Mouse (Mus musculus) embryo, embryonic 10 days (tissue): ENCODE results near the gene Gtf2h5.

Source experiments
- DNase-seq: peaks from one replicate; pipeline ENCODE4 v3.0.0-alpha.2; 2015; ENCODE audit warnings: low spot score

Gene Gtf2h5

DNA sequence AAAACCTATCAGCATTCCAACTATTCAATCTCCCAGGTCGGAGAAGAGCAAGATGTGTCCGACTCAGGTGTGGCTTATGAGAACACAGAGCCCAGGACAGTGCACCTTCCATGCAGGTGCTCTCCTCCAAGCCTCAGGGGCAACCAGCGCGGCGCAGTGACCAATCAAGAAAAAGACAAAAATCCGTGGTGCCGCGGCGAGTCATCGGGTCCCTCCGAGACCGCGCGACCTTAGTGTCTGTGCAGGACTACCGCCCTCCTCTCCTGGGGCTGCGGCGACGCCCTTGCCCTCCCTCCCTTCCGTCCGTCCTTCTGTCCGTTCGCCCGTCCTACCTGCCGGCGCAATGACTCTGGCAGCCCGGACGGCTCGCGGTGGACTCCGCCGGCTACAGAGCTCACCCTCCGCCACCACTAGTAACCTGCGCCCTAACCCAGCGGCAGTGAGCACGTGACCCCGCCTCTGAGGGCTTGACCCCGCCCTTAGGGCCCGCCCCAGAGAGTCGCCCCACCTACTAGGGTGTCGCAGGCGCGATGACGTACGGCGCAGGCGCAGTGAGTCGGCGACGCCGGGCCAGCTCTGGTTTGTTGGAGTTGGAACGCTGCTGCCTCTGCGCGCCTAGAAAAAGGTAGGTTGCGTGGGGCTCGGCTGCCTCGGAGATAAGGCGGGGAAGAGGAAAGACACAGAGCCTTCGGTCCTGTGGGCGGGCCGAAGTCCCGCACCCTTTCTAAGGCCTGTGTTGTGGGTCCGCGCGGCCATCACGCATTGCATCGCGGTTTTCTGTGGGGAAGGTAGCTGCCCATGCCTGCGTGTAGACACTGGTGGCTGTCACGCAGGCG is at the start of gene Gtf2h5, which contains the start of gene Serac1:
Gtf2h5 (plus strand) TSS at position 500 of the 836 bp plus-strand sequence.
Serac1 (minus strand) TSS at position 455 of the 836 bp plus-strand sequence.
- DNase-seq, result peak; percentile 99

DNA sequence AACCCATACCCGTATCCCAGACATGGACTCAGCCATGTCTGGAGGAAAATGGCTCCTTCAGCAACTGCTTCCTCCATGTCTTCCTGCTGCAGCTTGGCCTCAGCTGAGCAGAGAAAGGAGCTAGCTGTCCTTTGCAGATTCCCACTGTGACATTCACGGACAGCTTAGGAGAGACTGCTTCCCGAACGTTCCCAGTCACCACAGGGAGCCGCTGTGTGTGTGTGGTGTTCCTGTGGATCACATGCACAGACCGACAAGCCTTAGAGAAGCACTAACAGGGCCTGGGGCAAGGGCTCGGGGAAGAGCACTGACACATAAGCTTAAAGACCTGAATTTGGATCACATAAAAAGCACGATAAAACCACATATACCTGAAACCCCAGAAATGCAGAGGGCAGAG is 43.9 kb upstream of the Gtf2h5 start:
- DNase-seq, result no peak

DNA sequence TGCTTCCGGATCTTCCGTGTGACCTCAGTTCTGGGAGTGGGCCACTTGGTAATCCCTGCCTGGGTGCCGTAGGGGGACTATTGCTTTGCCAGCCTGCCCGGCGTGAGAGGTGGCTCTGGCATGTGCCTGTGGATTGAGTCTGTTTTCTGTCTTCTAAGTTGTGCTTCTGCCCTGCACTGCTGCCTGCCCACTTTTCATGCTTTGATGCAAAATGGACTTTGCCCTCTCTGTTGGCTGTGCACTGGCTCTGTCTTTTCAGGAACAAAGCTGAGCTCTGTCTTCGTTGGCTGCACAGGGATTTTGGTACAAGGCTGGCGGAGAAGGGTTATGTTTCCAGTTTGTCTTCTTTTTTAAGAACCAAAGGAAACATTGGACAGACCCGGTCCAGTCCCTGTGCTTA is 43.1 kb upstream of the Gtf2h5 start:
- DNase-seq, result no peak

DNA sequence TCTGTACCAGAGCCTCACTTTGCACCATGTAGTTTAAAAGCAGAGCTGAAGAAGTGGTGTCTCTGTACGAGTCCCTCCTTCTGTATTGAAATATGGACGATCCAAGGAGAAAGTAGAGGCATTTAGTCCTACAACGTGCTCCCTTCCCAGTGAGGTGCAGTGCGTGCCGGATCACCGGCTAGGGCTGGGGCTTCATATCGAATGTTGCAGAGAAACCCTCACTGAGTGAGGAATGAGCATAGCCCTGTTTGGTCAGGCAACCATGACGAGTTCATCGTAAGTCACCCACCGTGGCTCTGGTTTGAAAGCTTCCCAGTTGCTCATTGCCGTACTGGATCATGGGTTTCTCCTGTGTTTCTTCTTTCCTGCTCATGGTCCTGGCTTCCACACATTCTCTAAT is 42.7 kb upstream of the Gtf2h5 start:
- no peak for DNase-seq

DNA sequence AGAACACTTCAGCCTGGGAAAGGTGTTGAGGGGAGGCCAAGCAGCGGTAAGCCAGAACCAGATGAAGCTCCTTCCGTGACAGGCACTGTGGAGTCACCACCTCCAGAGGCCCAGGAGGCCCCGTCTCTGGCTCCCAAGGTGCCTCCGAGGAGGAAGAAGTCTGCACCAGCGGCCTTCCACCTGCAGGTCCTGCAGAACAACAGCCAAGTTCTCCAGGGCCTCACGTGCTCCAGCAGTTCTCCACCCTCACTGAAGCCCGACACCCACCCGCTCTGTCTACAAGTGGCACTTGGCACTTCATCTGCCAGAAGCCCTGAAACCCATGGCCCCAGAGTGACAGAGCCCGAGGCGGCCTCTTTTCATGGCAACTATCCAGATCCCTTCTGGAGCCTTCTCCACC is 42.1 kb upstream of the Gtf2h5 start:
- no peak for DNase-seq

DNA sequence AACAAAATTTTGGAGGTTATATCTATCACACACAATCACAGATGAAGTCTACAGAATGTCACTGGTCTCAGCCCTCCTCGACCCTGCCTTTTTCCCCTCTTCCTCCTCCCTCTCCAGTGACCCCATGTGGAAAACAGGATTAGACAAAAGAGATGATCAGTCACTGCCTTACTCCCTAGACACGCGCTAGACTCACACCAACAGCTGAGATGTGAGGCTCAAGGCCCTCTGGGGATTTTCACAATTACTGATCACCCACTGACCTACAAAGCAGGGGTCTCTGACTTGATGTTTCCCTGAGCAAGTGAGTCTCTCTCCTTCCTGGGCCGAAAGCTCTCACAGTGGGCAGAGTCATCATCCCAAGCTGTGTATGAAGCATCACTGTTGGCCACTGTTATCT is 26.8 kb upstream of the Gtf2h5 start:
- no peak for DNase-seq

DNA sequence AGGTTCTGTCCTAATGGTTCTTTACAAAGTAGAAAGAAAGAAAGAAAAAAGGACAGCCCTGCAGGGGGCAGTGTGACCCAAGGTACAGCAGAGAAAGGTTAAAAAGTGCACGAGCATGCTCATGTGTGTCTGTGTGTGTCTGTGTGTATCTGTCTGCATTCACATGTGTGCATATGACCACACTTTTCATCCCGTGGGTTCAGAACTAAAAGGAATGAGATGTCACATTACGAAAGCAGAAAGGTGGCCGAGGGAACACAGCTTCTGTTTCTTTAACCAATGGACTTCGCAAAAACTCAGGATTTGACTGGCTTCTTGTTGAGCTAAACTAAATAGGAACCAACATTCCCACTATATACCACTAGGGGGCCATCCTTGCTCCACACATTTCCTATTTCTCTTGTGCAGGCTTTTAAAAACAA is 24.6 kb upstream of the Gtf2h5 start:
- DNase-seq, result peak; percentile 67

DNA sequence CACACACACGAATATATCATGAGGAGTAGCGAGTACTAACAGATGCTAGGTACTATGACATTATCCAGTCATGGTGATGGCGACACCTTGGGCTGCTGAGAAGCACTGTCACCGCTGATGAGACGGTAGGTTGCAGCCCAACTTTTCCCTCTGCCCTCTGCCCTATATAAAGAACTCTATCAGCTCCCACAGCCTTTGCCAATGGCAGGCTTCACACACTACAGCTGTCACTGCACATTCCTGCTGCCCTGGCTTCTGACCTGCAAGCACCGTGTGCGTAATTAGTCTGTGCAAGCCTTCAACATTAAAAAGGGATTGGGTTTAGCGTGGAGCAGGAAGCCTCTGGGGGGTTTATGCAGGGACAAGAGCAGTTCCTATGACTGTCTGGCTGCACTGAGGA is 16.8 kb upstream of the Gtf2h5 start:
- no peak for DNase-seq

DNA sequence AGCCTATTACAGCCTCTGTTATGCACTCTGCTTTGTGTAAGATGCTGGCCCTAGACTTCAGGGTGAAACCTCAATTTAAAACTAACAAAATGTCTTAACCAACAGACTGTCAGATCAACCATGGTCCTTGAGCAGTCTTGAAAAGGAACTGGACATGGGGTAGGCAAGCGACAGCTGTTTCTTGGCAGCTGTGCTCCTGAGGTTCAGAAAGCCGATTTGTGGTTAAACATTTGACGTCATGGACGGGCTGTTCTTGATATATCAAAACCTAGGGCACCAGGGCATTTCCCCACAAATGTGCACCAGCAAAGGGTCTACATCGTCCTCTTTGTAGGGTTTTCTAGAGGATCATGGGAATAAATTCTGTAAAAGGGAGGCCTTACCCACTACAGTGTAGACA is 16.1 kb upstream of the Gtf2h5 start:
- no peak for DNase-seq

DNA sequence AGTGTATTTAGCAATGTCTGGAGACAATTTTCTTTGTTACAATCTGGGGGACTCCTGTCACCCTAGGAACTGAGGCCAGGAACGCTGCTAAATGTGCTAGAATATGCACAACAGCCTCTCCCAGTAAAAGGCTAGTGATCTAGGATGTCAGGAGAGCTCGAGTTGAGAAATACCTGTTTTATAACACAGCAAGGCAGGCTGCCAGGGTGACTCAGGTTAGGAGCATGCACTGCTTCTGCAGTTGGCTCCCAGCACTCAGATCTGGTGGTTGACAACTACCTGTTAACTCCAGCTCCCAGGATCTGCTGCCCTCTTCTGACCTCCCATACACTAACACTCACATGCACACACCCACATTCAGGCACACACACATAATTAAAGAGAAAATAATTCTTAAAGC is 13.6 kb upstream of the Gtf2h5 start:
- DNase-seq, result no peak

DNA sequence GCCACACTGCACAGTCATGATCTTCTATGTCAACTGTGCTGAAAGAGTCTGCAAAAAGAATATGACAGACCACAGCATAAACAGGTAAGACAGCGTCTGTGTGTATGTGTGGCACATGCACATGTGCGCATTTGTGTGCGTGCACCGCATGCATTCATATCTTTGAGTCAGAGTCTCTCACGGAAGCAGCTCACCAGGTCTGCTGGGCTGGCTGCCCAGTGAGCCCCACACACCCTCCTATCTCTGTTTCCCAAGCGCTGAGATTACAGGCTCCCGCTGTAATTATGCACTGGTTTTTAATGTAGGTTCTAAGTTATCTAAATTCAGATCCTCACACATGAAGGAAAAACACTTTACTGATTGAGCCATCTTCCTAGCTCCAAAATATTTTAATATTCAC is 12.0 kb upstream of the Gtf2h5 start:
- no peak for DNase-seq

DNA sequence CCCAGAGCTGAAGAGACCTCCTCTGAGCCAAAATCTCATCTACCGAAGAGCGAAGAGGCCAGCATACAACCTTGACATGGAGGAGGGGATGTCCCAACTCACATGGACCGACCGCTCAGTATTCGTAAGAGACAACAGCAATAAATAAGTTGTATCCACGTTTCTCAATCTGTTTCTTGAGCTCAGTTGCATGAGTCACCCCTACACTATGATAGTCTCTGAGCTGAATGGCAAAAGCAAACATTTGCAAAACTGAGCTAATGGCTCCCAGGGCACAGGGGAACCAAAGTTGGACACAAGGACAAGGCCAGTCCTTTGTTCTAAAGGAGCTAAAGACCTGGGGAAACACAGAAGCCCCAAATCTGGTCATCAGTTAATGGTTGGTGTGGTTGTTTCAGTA is 9.7 kb upstream of the Gtf2h5 start:
- no peak for DNase-seq

DNA sequence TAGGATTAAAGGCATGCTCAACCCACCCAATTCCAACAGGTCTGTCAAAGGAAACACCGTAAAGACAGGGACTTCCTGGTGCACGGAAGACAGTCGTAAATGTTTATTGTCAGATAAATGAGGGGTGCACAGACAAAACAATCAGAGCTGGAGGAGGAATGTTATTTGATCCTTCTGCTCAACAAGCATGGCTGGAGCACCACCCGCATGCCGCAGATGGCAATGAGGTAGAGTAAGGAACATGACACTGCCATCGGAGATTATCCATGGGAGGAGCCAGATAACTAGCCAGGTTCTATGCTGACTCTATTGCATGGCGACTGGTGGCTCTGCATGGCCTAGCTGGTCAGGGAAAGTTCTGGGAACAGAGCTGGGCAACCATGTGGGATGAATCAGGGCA is 6.2 kb upstream of the Gtf2h5 start:
- DNase-seq, result no peak

DNA sequence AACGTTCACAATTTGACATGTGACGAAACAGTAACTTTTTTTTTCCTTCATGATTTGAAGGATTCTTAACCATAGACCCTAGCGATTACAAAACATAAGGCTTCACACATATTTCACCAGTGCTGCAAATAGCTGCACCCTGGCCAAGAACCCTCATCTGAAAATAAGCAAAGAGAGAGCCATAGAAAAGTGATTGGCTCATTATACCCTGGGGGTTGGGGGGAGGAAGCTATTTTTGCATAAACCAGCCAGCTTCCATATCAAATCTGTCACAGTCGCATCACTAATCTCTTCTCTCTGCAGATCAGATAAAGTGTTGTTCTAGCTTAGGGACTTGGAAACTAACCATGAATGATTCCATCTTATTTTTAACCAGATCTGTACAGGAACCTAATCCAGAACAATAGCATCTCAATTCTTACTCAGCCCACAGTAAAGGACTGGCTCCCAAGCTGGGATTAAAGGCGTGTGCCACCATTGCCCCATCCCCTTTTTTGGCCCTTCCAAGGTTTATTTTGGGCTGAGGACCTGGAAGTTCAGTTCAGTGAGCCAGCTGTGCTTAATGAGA is 3.8 kb downstream of the Gtf2h5 start:
- no peak for DNase-seq

DNA sequence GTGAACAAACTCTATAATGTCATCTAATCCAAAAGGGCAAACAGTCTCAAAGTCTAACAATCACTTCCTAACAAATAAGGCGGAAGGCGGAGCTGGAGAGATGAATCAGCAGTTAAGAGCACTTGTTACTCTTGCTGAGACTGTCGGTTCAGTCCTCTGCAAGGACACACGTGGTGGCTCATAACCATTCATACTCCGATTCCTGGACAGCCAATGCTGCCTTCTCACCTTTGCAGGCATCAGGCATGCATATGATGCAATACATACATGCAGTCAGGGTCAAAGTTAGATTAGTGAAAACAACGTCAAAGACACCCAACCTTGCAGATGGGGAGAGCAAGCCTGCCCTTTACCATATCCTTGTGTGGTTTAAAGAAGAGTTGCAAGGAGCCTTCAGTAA is 12.0 kb downstream of the Gtf2h5 start:
- no peak for DNase-seq

DNA sequence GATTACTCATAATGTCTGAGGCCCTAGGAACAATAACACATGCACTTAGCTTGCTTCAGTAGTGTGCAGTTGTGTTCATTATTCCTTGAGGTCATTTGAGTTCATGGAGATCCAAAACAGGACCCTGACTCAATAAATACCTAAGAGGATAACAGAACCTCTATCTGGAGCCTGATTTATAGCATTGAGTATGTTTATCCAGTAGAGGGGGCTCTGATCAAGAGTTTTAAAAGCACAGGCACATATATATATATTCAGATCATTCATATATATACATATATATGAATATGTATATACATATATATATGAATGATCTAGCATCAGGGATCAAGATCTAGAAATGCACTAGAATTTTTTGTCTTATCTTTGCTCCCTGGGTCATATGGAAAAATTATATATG is 16.0 kb downstream of the Gtf2h5 start:
- DNase-seq, result no peak

DNA sequence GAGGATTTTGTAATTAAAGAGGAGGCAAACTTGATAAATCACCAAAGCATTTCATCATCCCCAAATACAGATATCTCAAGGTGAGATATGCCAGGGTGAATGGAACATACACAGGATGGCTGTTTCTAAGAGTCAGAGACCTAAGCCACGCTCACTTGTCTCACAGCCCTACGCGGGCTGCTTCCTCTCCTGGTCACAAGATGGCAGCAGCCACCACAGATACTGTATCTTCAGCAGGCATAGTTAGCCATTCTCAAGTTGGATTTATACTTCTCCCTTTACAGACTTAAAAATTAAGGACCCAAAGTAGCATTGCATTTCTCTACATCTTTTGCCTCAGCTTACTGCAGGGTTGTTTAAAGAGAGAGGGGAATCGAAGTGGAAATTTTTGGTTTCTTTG is 18.3 kb downstream of the Gtf2h5 start:
- peak; percentile 70 for DNase-seq

DNA sequence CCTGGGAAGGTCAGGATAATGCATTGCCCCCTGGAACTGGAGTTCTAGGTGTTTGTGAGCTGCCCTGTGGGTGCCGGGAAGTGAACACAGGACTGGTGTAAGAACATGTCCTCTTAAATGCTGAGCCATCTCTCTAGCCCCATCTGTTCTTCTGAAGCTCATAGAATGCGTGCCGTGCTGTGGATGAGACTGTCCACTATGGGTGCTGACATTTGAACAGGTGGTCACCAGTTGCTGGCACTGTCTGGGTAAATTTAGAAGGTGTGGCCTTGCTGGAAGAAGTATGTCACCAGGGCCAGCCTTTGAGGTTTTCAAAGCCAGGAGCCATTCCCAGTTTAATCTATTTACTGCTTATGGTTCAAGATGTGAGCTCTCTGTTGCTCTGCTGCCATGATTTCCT is 22.7 kb downstream of the Gtf2h5 start:
- DNase-seq, result no peak

DNA sequence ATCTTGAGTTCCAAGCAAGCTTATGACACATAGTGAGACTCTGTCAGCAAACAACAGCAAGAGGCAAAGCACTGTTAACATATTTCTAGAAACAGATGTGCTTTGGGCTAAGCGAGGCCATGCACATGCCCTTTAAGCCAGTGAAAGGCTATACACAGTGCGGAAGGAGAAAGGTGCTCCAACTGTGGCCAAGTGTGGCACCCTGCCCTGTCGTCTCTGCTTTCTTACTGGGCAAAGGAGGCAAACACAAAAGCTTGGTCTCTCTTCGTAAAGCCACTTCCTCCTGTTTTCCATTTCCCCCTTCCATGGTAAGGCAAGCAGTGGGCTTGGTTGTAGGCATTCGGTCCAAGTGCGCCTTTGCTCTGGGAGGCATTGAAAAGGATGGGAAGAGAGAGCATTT is 24.0 kb downstream of the Gtf2h5 start:
- DNase-seq, result no peak

DNA sequence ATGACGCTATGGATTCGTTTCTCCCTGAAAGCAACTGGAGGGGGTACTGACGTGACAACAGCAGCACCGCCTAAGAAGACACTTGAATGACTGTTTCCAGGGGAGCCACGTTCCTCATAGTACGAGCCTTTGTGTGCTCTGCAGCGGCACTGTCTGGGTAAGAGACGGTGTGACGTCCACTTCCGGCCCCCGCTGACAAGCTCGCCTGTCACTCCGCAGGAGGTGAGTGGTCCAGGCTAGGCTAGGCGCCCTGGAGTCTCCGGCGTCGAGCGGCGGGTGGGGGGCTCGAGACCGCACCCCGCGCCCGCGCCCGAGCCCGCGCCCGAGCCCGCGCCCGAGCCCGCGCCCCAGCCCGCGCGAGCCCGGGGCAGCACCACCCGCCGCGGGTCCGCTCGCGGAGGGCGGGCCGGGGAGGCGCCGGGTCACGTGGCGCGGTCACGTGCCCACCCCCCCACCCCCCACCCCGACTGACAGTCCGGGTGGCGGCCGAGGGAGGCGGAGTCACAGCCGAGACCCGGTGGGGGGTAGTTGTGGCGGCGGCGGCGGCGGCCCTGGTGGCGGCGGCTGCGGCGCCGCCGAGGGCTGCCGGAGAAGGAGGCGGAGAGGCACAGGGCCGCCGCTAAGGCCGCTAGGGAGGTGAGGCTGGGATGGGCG is 26.9 kb downstream of the Gtf2h5 start, which contains the start of gene Tulp4:
Tulp4 (plus strand) TSS at position 77 of the 654 bp plus-strand sequence.
- DNase-seq, result peak; percentile 94

DNA sequence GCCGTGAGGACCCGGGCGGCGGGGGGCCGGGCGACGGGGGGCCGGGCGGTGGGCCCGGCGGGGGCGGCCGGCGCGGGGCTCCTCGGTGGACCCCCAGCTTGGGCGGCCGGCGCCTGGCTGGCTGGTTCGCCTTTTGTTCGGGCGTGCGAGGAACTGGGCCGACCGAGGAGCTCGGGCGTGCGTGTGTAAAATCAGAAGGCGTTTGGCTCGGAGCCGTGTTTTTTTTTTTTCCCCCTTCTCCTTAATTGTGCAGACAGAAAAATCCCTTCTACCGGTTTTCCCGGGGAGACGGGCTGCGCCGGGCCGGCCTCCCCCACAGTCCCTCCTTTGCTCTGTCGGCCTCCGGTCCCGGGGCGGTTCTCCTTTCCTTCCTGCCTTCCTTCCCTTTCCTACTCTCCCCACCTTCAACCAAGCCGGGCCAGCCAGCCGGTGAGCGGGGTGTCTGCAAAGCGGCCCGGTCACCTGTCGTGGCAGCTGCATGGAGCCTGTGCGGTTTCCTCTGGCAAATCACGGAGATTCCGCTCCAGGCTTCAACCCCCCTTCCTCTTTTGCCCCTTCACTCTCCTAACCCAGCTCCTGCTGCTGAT is 27.5 kb downstream of the Gtf2h5 start:
- peak; percentile 37 for DNase-seq

DNA sequence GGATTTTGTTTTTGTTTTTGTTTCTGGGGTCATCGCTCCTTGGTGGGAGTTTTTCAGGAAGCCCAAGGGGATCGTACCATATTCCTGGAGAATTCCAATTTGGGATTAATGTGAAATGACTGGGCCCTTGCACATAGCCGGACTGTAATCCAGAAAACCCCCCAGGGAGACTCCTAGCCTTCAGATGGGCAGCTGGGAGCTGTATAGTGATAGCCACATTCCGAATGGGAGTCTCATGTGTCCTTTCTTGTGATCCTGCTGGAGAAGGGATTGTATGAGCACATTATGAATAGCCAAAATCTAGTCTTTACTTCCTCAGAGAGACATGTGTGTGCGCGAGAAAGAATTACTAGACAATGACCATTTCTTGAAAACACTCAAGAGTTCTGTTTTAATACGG is 28.6 kb downstream of the Gtf2h5 start:
- DNase-seq, result no peak

DNA sequence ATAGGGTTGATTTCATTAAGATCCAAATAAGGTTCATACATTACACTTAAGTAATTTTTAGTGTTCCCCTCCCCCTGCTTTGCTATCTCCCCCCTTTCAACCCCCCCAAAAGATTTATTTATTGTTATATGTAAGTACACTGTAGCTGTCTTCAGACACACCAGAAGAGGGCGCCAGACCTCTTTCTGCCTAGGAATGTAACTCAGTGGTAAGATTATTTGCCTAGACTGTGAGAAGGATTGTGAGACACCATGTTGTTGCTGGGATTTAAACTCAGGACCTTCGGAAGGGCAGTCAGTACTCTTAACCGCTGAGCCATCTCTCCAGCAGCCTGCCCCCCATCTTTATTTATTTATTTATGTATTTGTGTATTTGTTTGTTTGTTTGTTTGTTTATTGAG is 31.4 kb downstream of the Gtf2h5 start:
- no peak for DNase-seq
